Mouse (Mus musculus): ENCODE data around the gene Thsd7a. TPM values are rescaled to one million over a fixed set of nuclear protein-coding genes. Genes with fewer than 3 reads are reported as not detected.

The Thsd7a gene
- total and polyA plus RNA-seq, 3 experiments, result 0.30 TPM; not detected in 2

DNA sequence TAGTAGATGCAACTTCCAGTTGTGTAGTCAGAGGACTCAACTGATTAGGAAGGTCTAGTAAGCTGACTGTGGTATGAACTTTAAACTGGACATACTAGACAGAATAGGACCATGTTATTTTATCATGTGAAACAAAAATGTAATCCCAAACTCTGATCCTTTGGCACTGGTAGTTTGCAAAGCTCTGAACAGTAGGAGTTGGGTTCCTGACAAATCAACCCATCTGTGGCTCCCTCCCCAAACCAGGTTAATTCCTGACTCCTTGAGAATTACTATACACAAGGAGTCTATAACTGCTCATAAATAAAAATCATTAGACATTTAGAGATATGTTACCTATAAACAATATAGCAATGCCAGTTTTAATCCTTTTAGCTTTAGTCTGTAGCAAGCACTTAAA, 231.5 kb downstream of the Thsd7a start:
- H3K9ac ChIP-seq (ENCODE audit: insufficient read depth, low read depth), result no peak overlapping the region
- dilution Hi-C loops (cut with MboI; ENCODE audit: extremely low pct_ligation_motif_present, extremely low pct_unique_long_range_greater_than_20kb, low sequenced_read_pairs) (no loop called here), in situ Hi-C loops (cut with MboI; ENCODE audit: low pct_ligation_motif_present, low pct_unique_long_range_greater_than_20kb, low sequenced_read_pairs) (no loop called here)
- no peak for TF ChIP-seq MXI1 (IDR thresholded peaks at IDR 0.05; ENCODE audit: low read depth, low read length)
- no peak for TF ChIP-seq EP300 (IDR thresholded peaks at IDR 0.05; ENCODE audit: low read length)
- no peak for TF ChIP-seq GABPA (IDR thresholded peaks at IDR 0.05; ENCODE audit: insufficient replicate concordance, low read depth, low read length)
- TF ChIP-seq RCOR1 (conservative IDR thresholded peaks at IDR 0.05; ENCODE audit: low read depth, low read length), result no peak
- no peak for TF ChIP-seq NRF1 (IDR thresholded peaks at IDR 0.05; ENCODE audit: low read depth, low read length)
- TF ChIP-seq ZC3H11A (IDR thresholded peaks at IDR 0.05; ENCODE audit: low read depth, low read length), result no peak
- TF ChIP-seq USF1 (IDR thresholded peaks at IDR 0.05; ENCODE audit: low read depth, low read length), result no peak
- no peak for TF ChIP-seq ZKSCAN1 (IDR thresholded peaks at IDR 0.05; ENCODE audit: borderline replicate concordance, low read depth, low read length)
- no peak for TF ChIP-seq NELFE (IDR thresholded peaks at IDR 0.05; ENCODE audit: low read depth, low read length)
- no peak for TF ChIP-seq IRF4 (IDR thresholded peaks at IDR 0.05; ENCODE audit: low read depth, low read length)
- TF ChIP-seq MAFK (IDR thresholded peaks at IDR 0.05; ENCODE audit: insufficient replicate concordance, low read length), result no peak
- no peak for TF ChIP-seq ETS1 (conservative IDR thresholded peaks at IDR 0.05; ENCODE audit: low read depth, low read length)
- no peak for TF ChIP-seq ZNF384 (IDR thresholded peaks at IDR 0.05; ENCODE audit: low read depth, low read length)
- no peak for TF ChIP-seq SMC3 (IDR thresholded peaks at IDR 0.05; ENCODE audit: low read depth, low read length)
- TF ChIP-seq ELF1 (IDR thresholded peaks at IDR 0.05; ENCODE audit: low read depth, low read length), result no peak
- TF ChIP-seq PAX5 (IDR thresholded peaks at IDR 0.05; ENCODE audit: low read length), result no peak
- no peaks in the 10 kb centered on the region for H3K9me3 ChIP-seq (replicated peaks; ENCODE audit: low read length)
- H3K4me2 ChIP-seq (ENCODE audit: insufficient read depth, low read depth, poor library complexity, severe bottlenecking), result no peak overlapping the region
- H3K79me2 ChIP-seq (replicated peaks; ENCODE audit: control insufficient read depth, extremely low read depth, insufficient read depth, poor library complexity, severe bottlenecking), result no peaks in the 10 kb centered on the region
- no peak for DNase-seq (ENCODE audit: extremely low read depth)
- no peaks in the 10 kb centered on the region for H3K4me1 ChIP-seq (ENCODE audit: control insufficient read depth in 1 of 2, insufficient read depth in 2 of 2)
- H3K36me3 ChIP-seq (replicated peaks in 1 of 2; ENCODE audit: control insufficient read depth in 1 of 2, insufficient read depth in 1 of 2, low read length in 1 of 2), result no peaks in the 10 kb centered on the region
- H3K27ac ChIP-seq (ENCODE audit: insufficient read depth, low read depth), result no peak overlapping the region
- no peaks in the 10 kb centered on the region for H3K27me3 ChIP-seq (replicated peaks)
- no peak overlapping the region for H3K4me3 ChIP-seq (replicated peaks in 1 of 3; ENCODE audit: low read depth in 2 of 3, low read length in 2 of 3, poor library complexity in 1 of 3)

DNA sequence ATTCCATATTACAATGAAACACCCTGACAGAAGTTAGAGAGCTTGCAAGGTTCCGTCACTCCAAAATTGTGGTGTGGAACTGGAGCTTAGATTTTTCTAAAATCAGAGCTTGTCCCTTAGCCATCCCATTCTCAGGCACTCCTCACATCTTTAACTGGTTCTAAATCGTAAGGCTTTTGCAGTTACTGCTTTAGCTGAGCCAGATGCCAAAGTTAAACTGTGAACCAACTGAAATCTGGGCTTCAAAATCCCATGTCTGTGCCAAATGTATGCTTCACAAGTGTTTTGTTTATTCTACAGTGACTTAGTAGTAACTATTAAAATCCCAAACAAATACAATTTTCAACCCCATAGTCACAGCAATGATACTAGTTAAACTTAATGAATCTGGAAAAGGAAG, 242.3 kb downstream of the Thsd7a start:
- Histone ChIP-seq H3K36me3 (replicated peaks in 1 of 2; ENCODE audit: control insufficient read depth in 1 of 2, insufficient read depth in 1 of 2, low read length in 1 of 2) (no peaks in the 10 kb centered on the region), H3K9ac (ENCODE audit: insufficient read depth, low read depth) (no peak overlapping the region), H3K27me3 (replicated peaks) (no peaks in the 10 kb centered on the region), H3K79me2 (replicated peaks; ENCODE audit: control insufficient read depth, extremely low read depth, insufficient read depth, poor library complexity, severe bottlenecking) (no peaks in the 10 kb centered on the region), H3K4me2 (ENCODE audit: insufficient read depth, low read depth, poor library complexity, severe bottlenecking) (no peak overlapping the region), H3K4me3 (replicated peaks in 1 of 3; ENCODE audit: low read depth in 2 of 3, low read length in 2 of 3, poor library complexity in 1 of 3) (no peak overlapping the region), H3K27ac (ENCODE audit: insufficient read depth, low read depth) (no peak overlapping the region), H3K4me1 (ENCODE audit: control insufficient read depth in 1 of 2, insufficient read depth in 2 of 2) (no peaks in the 10 kb centered on the region), H3K9me3 (replicated peaks; ENCODE audit: low read length) (no peaks in the 10 kb centered on the region)
- dilution Hi-C loops (cut with MboI; ENCODE audit: extremely low pct_ligation_motif_present, extremely low pct_unique_long_range_greater_than_20kb, low sequenced_read_pairs), result no loop called here
- TF ChIP-seq USF1 (IDR thresholded peaks at IDR 0.05; ENCODE audit: low read depth, low read length), result no peak
- no peak for TF ChIP-seq MYC (IDR thresholded peaks at IDR 0.05; ENCODE audit: low read depth, low read length)
- no peak for TF ChIP-seq NRF1 (IDR thresholded peaks at IDR 0.05; ENCODE audit: low read depth, low read length)
- TF ChIP-seq BHLHE40 (IDR thresholded peaks at IDR 0.05; ENCODE audit: low read depth, low read length), result no peak
- TF ChIP-seq EP300 (IDR thresholded peaks at IDR 0.05; ENCODE audit: low read length), result no peak
- TF ChIP-seq MXI1 (IDR thresholded peaks at IDR 0.05; ENCODE audit: low read depth, low read length), result no peak
- TF ChIP-seq MEF2A (IDR thresholded peaks at IDR 0.05; ENCODE audit: borderline replicate concordance, low read depth, low read length), result no peak
- no peak for TF ChIP-seq MAZ (IDR thresholded peaks at IDR 0.05; ENCODE audit: low read depth, low read length)
- no peak for TF ChIP-seq NELFE (IDR thresholded peaks at IDR 0.05; ENCODE audit: low read depth, low read length)
- TF ChIP-seq POLR2AphosphoS2 (IDR thresholded peaks at IDR 0.05; ENCODE audit: low read depth, low read length), result no peak
- no peak for TF ChIP-seq SIN3A (IDR thresholded peaks at IDR 0.05; ENCODE audit: low read length)
- TF ChIP-seq TBP (conservative IDR thresholded peaks at IDR 0.05; ENCODE audit: low read depth, low read length), result no peak
- TF ChIP-seq ZC3H11A (IDR thresholded peaks at IDR 0.05; ENCODE audit: low read depth, low read length), result no peak
- TF ChIP-seq ELF1 (IDR thresholded peaks at IDR 0.05; ENCODE audit: low read depth, low read length), result no peak
- no peak for TF ChIP-seq GABPA (IDR thresholded peaks at IDR 0.05; ENCODE audit: insufficient replicate concordance, low read depth, low read length)
- in situ Hi-C loops (cut with MboI; ENCODE audit: low pct_ligation_motif_present, low pct_unique_long_range_greater_than_20kb, low sequenced_read_pairs), result no loop called here
- no peak for DNase-seq (ENCODE audit: extremely low read depth)
